Mouse (Mus musculus): ENCODE results near the gene Lefty1. TPM values are rescaled to one million over a fixed set of nuclear protein-coding genes. Genes with fewer than 3 reads are reported as not detected.

Gene Lefty1
- polyA plus RNA-seq, 1 experiment from 2014 or later: 1.5 TPM

- H3K4me3 ChIP-seq (ENCODE audit: low read length): peak overlapping the region; percentile 79
- no peak for ATAC-seq (replicated peaks; ENCODE audit: extremely low read depth, insufficient read depth, low FRiP score)
These were observed 31.2 kb upstream of the Lefty1 start for GRCm38 (mm10) chr1:180903666-180904038.

GRCm38 (mm10) chr1:180904039-180904814 is 30.6 kb upstream of the Lefty1 start, which contains the start of gene Pycr2:
Gene Pycr2, plus strand, starts transcription at chr1:180904293.
- Histone ChIP-seq H3K4me2 (ENCODE audit: low read depth, low read length) (peak within 1 kb of the TSS; percentile 89), H3K27me3 (ENCODE audit: control insufficient read depth, insufficient read depth, low read length) (no peaks in the 10 kb centered on the region), H3K4me1 (ENCODE audit: control insufficient read depth, insufficient read depth, low read length) (peaks cover 12% of the 10 kb centered on the region), H3K36me3 (ENCODE audit: control insufficient read depth, insufficient read depth) (peaks cover 5% of the 10 kb centered on the region), H3K4me3 (ENCODE audit: low read length) (peak within 1 kb of the TSS; percentile 79), H3K9ac (ENCODE audit: low read length) (peak within 1 kb of the TSS; percentile 85), H3K9me3 (replicated peaks; ENCODE audit: control insufficient read depth, low read length) (no peaks in the 10 kb centered on the region), H3K27ac (ENCODE audit: low read length) (peak within 1 kb of the TSS; percentile 74)
- peak; percentile 99 for ATAC-seq (replicated peaks; ENCODE audit: extremely low read depth, insufficient read depth, low FRiP score)
- under 1% methylated on average over 52 of the region's 52 CpGs for WGBS

More at GRCm38 (mm10) chr1:180903666-180904038, 31.2 kb upstream of the Lefty1 start:
- H3K9ac ChIP-seq (ENCODE audit: low read length): peak overlapping the region; percentile 72
- peak overlapping the region; percentile 89 for H3K4me2 ChIP-seq (ENCODE audit: low read depth, low read length)
- H3K36me3 ChIP-seq (ENCODE audit: control insufficient read depth, insufficient read depth): peaks cover 5% of the 10 kb centered on the region
- peaks cover 12% of the 10 kb centered on the region for H3K4me1 ChIP-seq (ENCODE audit: control insufficient read depth, insufficient read depth, low read length)
- peak overlapping the region; percentile 74; the same call in 1 of the 2 replicates for H3K27ac ChIP-seq (ENCODE audit: low read length)
- no peaks in the 10 kb centered on the region for H3K9me3 ChIP-seq (replicated peaks; ENCODE audit: control insufficient read depth, low read length)
- H3K27me3 ChIP-seq (ENCODE audit: control insufficient read depth, insufficient read depth, low read length): no peaks in the 10 kb centered on the region
- 32% methylated on average over 10 of the region's 10 CpGs for WGBS

- Histone ChIP-seq H3K9me3 (replicated peaks; ENCODE audit: control insufficient read depth, low read length) (no peaks in the 10 kb centered on the region), H3K4me1 (ENCODE audit: control insufficient read depth, insufficient read depth, low read length) (peaks cover 12% of the 10 kb centered on the region), H3K4me3 (ENCODE audit: low read length) (peak overlapping the region; percentile 79), H3K9ac (ENCODE audit: low read length) (peak overlapping the region; percentile 85), H3K36me3 (ENCODE audit: control insufficient read depth, insufficient read depth) (peaks cover 5% of the 10 kb centered on the region), H3K4me2 (ENCODE audit: low read depth, low read length) (peak overlapping the region; percentile 89), H3K27me3 (ENCODE audit: control insufficient read depth, insufficient read depth, low read length) (no peaks in the 10 kb centered on the region), H3K27ac (ENCODE audit: low read length) (no peak overlapping the region; the same call in 1 of the 2 replicates)
- WGBS: 2% methylated on average over 5 of the region's 5 CpGs
- ATAC-seq (replicated peaks; ENCODE audit: extremely low read depth, insufficient read depth, low FRiP score): 0 out of 2 replicates have a peak, but pooled peaks have one; percentile 4
These were observed 30.1 kb upstream of the Lefty1 start for GRCm38 (mm10) chr1:180904815-180905080.

GRCm38 (mm10) chr1:180905307-180905706 is 29.5 kb upstream of the Lefty1 start:
- WGBS: 66% methylated on average over 6 of the region's 6 CpGs
- Histone ChIP-seq H3K4me1 (ENCODE audit: control insufficient read depth, insufficient read depth, low read length) (peaks cover 12% of the 10 kb centered on the region), H3K36me3 (ENCODE audit: control insufficient read depth, insufficient read depth) (peaks cover 5% of the 10 kb centered on the region), H3K27me3 (ENCODE audit: control insufficient read depth, insufficient read depth, low read length) (no peaks in the 10 kb centered on the region), H3K4me3 (ENCODE audit: low read length) (peak overlapping the region; percentile 79), H3K9ac (ENCODE audit: low read length) (peak overlapping the region; percentile 85; the same call in 1 of the 2 replicates), H3K9me3 (replicated peaks; ENCODE audit: control insufficient read depth, low read length) (no peaks in the 10 kb centered on the region), H3K4me2 (ENCODE audit: low read depth, low read length) (peak overlapping the region; percentile 89), H3K27ac (ENCODE audit: low read length) (no peak overlapping the region)
- no peak for ATAC-seq (replicated peaks; ENCODE audit: extremely low read depth, insufficient read depth, low FRiP score)

GRCm38 (mm10) chr1:180905876-180906275 is 28.9 kb upstream of the Lefty1 start:
- ATAC-seq (replicated peaks; ENCODE audit: extremely low read depth, insufficient read depth, low FRiP score): no peak
- Histone ChIP-seq H3K27me3 (ENCODE audit: control insufficient read depth, insufficient read depth, low read length) (no peaks in the 10 kb centered on the region), H3K36me3 (ENCODE audit: control insufficient read depth, insufficient read depth) (peaks cover 5% of the 10 kb centered on the region), H3K4me2 (ENCODE audit: low read depth, low read length) (no peak overlapping the region), H3K9me3 (replicated peaks; ENCODE audit: control insufficient read depth, low read length) (no peaks in the 10 kb centered on the region), H3K9ac (ENCODE audit: low read length) (no peak overlapping the region), H3K4me1 (ENCODE audit: control insufficient read depth, insufficient read depth, low read length) (peaks cover 12% of the 10 kb centered on the region), H3K27ac (ENCODE audit: low read length) (no peak overlapping the region), H3K4me3 (ENCODE audit: low read length) (no peak overlapping the region)
- 93% methylated on average over 17 of the region's 17 CpGs for WGBS

GRCm38 (mm10) chr1:180906461-180907147 is 28.2 kb upstream of the Lefty1 start:
- Histone ChIP-seq H3K4me2 (ENCODE audit: low read depth, low read length) (no peak overlapping the region), H3K9ac (ENCODE audit: low read length) (no peak overlapping the region), H3K4me3 (ENCODE audit: low read length) (no peak overlapping the region), H3K4me1 (ENCODE audit: control insufficient read depth, insufficient read depth, low read length) (peaks cover 12% of the 10 kb centered on the region), H3K27me3 (ENCODE audit: control insufficient read depth, insufficient read depth, low read length) (no peaks in the 10 kb centered on the region), H3K9me3 (replicated peaks; ENCODE audit: control insufficient read depth, low read length) (no peaks in the 10 kb centered on the region), H3K27ac (ENCODE audit: low read length) (no peak overlapping the region), H3K36me3 (ENCODE audit: control insufficient read depth, insufficient read depth) (peaks cover 5% of the 10 kb centered on the region)
- no peak for ATAC-seq (replicated peaks; ENCODE audit: extremely low read depth, insufficient read depth, low FRiP score)
- WGBS: 89% methylated on average over 24 of the region's 24 CpGs

- Histone ChIP-seq H3K9me3 (replicated peaks; ENCODE audit: control insufficient read depth, low read length) (no peaks in the 10 kb centered on the region), H3K27ac (ENCODE audit: low read length) (no peak overlapping the region), H3K4me1 (ENCODE audit: control insufficient read depth, insufficient read depth, low read length) (peaks cover 11% of the 10 kb centered on the region; the same call in 1 of the 2 replicates), H3K4me3 (ENCODE audit: low read length) (no peak overlapping the region), H3K9ac (ENCODE audit: low read length) (no peak overlapping the region), H3K27me3 (ENCODE audit: control insufficient read depth, insufficient read depth, low read length) (no peaks in the 10 kb centered on the region), H3K4me2 (ENCODE audit: low read depth, low read length) (peak overlapping the region; percentile 44), H3K36me3 (ENCODE audit: control insufficient read depth, insufficient read depth) (peaks cover 5% of the 10 kb centered on the region)
- no peak for ATAC-seq (replicated peaks; ENCODE audit: extremely low read depth, insufficient read depth, low FRiP score)
- 41% methylated on average over 8 of the region's 8 CpGs for WGBS
These were observed 23.7 kb upstream of the Lefty1 start for GRCm38 (mm10) chr1:180911138-180911537.

- Histone ChIP-seq H3K4me3 (ENCODE audit: low read length) (no peak overlapping the region), H3K9ac (ENCODE audit: low read length) (no peak overlapping the region), H3K4me2 (ENCODE audit: low read depth, low read length) (peak overlapping the region; percentile 44), H3K4me1 (ENCODE audit: control insufficient read depth, insufficient read depth, low read length) (peaks cover 11% of the 10 kb centered on the region; the same call in 1 of the 2 replicates), H3K27me3 (ENCODE audit: control insufficient read depth, insufficient read depth, low read length) (no peaks in the 10 kb centered on the region), H3K36me3 (ENCODE audit: control insufficient read depth, insufficient read depth) (peaks cover 5% of the 10 kb centered on the region), H3K9me3 (replicated peaks; ENCODE audit: control insufficient read depth, low read length) (no peaks in the 10 kb centered on the region), H3K27ac (ENCODE audit: low read length) (no peak overlapping the region)
- WGBS: 47% methylated on average over 20 of the region's 20 CpGs
- ATAC-seq (replicated peaks; ENCODE audit: extremely low read depth, insufficient read depth, low FRiP score): no peak
These were observed 23.1 kb upstream of the Lefty1 start for GRCm38 (mm10) chr1:180911653-180912287.

Data from heart, embryonic 16.5 days (tissue).